Mouse (Mus musculus) intestine, embryonic 15.5 days (tissue): ENCODE data around the gene Clec2l. TPM values are rescaled to one million over a fixed set of nuclear protein-coding genes. Genes with fewer than 3 reads are reported as not detected.

Source experiments
- polyA plus RNA-seq: library from polyadenylated mRNA; unstranded; fragments of >200 nt; fragmentation: Nextera tagmentation; extraction: Ambion mirVana; gene quantifications from 2 replicates; pipeline ENCODE4 v1.2.1, GENCODE M21; 2015

Clec2l gene
- polyA plus RNA-seq, 1 experiment from 2014 or later = 2.0 TPM

Other genes starting within 250 kb of the Clec2l start
- gene Ubn2, start 229.1 kb upstream of the Clec2l start, polyA plus RNA-seq = 9.5 and 11.7 TPM in 2 replicates
- gene Fmc1, start 129.6 kb upstream of the Clec2l start, polyA plus RNA-seq = 170 and 176 TPM in 2 replicates
- 29.2 and 29.6 TPM in 2 replicates for gene Luc7l2, start 111.7 kb upstream of the Clec2l start, polyA plus RNA-seq
- gene Klrg2, start 25.8 kb upstream of the Clec2l start, polyA plus RNA-seq = 0.13 and 0.14 TPM in 2 replicates
- gene Tbxas1, start 212.3 kb downstream of the Clec2l start, polyA plus RNA-seq = 3.4 and 4.0 TPM in 2 replicates
- 20.2 and 23.3 TPM in 2 replicates for gene Hipk2, start 213.1 kb downstream of the Clec2l start, polyA plus RNA-seq